Mouse (Mus musculus) urinary bladder, adult 18-20 months (tissue): ENCODE results near the gene Prpf6.

Source experiments
- DNase-seq, 2 experiments: peaks; one replicate each; pipeline ENCODE4 v3.0.0; 2022; ENCODE audit warnings: low spot score in 2 of 2, mixed read lengths in 2 of 2

The Prpf6 gene

DNA sequence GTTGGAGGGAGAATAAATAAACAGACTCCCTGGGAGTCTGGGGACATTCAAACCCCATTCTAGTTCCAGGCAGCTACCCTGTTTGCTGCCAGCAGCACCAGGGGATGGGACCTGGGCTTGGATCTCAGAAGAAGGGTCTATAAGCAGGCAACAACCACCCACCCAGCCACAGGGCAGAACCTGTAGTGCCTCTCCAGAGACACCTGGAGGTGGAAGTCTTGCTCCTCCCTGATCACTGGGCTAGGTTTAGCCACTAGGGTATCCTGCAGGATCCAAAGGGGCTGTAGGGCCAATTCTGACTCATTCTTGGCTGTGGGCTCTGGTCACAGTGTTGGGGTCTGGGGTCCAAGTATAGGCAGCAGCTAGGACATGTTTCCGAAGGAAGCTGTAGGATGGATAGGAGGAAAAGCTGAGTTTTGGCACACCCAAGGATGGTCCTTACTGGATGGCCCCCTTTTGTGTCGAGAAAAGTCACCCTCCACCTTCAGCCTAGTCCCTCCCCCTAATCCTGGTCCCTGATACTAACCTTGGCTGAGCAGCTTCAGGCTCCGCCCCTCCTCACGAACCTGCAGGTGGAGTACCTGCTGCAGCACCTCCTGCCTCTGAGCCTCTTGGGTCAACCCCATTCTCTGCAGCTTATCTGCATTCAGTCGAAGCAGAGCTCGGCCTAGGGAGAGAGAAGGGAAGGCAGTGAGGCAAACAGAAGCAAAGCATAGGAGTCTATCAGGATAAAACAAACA is 4.7 kb downstream of the Prpf6 start:
- no peak for DNase-seq

DNA sequence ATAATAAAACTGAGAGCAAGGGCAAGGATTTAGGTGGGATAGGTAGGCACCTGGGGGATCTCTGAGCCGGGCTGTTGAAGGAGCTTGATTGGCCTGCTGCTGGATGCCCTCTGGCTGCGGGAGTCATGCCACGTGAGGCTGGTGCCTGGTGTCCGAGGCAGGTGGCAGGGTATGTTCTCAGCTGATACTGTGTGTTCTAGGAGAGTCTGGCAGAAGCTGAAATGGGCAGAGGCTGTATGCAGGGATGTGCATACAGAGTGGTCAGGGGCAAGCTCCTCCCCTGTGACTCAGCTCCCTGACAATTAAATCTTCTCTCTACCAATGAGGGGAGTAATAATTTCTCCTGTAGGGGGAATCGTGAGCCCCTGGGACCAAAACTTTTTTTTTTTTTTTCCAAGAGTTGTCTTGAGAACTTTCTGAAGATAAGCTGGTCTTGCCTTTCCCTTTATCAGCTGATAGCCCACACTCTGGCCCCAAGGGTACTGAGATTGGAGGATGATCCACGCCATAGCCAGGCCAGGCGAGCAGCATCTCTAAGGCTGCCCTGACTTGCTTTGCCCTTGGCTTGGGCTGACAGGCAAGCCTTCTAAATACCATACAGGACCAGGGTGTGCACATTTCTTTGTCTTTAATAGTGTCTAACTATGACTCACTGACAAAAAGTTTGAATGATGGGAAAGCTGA is 5.9 kb downstream of the Prpf6 start:
- no peak for DNase-seq

DNA sequence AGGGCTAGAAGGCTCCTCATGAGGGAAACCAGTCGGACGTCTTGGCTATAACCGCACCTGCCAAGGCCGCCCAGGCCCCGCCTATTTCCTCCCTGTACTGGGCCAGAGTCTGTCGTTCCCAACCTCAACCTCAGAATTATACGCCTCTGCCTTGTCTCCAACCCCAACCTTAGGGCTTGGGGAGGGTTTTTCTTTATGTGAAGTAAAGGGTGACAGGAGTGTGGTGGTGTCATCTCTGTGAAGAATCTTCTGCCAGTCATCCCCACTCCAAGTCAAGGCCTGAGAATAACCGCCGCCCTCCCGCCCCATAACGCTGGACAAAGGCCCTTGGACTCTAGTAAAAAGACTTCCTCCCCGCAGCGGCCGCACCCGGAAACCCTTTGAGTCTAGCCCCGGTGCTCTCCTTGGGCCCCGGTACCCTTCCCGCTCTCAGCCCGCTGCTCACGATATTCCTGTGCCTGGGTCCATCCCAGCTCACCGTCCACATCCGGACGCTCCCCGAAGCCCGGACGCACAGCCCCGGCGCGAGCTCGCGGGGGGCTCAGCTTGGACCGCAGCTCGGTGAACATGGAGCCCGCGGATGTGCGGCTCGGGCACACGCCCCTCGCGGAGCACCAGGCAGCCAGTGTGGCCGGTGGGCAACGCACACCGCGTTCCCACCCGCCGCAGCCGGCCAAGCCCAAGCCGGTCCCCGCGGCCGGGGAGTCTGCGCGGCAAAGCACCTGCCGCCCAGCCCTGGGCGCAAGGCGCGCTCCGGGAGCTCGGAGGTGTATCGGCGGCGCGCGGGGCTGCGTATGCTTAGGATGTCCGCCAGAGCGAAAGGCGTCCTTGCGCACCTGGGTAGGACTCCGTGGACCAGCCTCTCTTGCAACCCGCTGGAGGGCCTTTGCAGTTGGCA is 7.0 kb downstream of the Prpf6 start, which contains the start of gene Samd10:
Gene Samd10, minus strand, starts transcription at position 759 of the 898 bp plus-strand sequence.
- DNase-seq = peak; percentile 49 to 65

DNA sequence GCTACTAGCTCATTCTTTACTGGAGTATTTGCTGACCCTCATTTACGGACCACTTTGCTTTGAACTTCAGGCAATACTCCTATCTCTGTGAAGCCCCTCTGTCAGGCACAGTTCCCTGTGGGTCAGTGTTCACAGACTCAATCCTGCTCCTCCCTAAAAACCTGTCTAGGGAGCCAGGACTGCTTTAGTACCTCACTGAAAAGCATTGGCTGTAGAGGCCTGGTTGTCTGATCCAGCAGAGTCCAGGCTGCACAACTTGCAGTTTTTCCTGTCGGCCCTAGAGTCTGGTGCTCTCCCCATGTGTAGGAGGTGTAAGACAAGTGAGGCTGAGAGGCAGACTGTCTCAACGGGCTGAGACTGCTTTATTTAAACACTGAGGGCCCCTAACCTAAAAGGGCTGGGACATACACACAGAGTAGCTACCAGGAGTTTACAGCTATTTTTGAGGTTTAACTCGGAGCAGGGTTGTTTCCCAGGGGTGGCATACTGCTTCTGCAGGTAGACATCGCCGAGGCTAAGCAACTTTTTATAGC is 8.6 kb downstream of the Prpf6 start:
- no peak for DNase-seq

DNA sequence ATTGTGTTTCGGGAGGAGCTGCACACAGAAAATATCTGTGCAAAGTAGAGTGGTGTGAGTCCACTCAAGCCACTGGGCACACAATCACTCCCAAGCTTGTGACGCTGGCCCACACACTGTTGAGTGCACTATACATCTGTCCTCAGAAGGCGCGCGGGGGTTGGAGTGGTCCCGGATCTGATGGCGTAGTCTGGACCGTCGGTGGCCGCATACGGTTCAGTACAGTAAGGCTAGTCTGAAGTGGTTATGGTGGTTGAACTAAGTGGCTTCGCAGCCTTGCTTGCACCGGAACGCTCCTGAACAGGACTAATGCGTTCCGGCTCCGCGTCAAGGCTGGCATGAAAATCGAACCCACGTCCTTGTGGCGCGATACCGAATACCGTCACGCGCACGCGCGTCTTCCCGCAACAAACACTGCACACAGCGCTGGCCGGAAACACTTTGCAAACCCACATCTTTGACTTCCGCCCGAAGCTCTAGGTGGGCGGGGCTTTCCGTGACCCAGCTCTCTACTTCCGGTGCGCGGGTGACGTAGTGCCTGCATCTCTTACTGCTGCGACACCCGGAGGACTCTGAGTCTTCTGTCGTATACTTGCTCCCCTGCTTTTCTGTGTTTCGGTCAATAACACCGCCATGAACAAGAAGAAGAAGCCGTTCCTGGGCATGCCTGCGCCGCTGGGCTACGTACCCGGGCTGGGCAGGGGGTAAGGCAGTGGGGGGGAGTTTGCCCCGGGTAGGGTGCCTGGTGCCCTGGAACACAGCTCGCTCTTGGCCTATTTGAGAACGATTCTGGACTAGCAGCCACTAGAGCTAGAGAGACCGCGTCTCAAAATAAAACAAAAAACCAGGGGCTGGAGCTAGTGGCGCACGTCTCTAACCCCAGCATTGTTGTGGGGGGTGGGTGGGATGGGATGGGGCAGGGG is 9.4 kb downstream of the Prpf6 start:
- peak; percentile 91 to 93 for DNase-seq

DNA sequence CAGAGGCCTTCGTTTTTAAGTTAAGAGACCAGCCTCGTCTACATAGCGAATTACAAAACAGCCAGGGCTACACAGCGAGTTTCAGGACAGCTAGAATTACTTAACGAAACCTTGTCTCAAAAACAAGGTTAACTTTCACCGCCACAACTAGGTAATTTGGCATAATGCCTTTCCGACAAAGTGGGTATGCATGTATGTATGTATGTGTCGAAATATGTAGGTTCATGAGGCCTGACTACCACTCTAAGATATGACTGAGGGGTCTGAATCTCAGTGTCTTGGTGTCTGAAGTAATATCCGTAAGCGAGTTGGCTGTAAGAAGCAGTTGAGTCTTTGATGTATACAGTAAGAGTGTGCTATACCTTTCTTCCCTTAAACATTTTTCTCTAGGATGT is 10.1 kb downstream of the Prpf6 start:
- no peak for DNase-seq

DNA sequence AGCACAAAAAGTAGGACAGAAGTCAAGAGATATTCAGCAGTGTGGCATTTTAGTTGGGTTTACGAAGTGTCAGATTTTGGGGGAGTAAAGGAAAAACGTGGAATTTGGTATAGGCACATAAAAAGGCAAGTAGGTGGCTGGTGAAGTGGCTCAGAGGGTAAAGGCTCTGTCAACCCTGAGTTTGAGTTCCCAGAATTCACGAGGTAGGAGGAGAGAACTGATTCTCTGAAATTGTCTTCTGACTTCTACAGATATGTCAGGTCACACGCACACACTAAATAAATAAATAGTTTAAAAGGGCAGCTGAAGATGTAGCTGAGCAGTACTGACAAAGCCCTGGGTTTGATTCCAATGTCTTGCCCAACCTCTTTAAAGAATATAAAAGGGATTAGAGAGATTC is 10.7 kb downstream of the Prpf6 start:
- DNase-seq = no peak

DNA sequence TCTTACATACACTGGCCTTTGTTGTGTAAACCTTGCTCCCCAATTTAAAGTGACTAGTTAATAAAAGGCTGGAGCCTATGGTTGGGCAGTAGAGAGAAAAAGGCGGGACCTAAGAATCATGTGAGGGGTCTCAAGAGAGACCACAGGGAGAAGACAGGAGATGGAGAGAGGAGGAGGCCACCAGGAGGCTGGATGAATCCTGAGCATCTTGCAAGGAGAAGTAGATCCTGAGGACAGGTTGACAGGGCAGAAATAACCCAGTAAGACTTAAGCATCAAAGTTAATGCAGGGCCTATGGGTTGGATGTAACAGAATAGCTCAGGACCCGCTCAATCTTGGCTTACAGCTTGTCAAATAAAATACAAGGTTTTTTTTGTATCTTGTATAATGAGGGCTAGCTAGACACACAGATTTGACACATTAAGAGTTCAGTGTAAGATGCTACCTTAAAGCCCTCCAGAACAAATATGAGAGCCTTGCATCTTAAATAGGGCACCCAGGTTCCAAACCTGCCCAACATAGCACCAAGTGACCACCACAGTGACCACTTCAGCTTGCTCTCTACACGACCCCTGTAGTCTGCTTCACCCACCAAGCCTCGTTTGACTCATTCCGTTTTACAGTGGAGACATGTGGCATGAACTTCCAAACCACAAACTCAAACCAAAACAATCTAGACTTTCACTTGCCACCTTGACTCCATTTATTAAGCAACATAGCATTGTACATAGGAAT is 27.3 kb downstream of the Prpf6 start:
- no peak for DNase-seq

DNA sequence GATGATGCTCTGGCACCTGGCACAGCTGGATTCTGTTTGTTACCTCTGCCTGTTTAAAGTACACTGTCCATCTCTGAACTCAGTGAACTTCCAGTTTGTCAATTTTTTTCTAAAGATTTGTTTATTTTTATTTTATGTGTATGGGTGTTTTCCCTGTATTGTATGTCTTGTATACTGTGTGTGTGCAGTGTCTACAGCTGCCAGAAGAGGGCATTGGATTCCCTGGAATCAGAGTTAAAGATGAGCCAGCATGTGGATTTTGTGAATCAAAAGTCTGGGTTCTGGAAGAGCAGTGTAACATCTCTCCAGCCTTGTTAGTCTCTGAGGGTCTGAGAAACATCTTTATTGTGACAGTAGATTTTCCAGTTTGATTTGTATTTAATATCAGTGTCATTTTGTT is 31.7 kb downstream of the Prpf6 start:
- no peak for DNase-seq

DNA sequence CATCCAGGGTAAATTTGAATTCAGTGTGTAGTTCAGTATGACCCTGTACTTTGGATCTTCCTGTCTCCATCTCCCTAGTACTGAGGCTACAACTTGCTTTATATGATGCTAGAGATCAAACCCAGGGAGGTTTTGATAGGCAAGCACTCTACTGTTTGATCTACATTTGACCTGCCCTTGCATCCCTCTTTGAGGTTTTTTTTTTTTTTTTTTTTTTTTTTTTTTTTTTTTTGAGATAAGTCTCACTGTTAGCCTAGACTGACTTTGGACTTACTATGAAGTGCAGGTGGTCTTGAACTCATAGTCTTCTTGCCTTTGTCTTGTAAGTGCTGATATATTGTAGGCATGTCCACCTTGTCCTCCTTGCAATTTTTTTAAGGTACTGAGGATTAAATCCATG is 36.8 kb downstream of the Prpf6 start:
- no peak for DNase-seq

DNA sequence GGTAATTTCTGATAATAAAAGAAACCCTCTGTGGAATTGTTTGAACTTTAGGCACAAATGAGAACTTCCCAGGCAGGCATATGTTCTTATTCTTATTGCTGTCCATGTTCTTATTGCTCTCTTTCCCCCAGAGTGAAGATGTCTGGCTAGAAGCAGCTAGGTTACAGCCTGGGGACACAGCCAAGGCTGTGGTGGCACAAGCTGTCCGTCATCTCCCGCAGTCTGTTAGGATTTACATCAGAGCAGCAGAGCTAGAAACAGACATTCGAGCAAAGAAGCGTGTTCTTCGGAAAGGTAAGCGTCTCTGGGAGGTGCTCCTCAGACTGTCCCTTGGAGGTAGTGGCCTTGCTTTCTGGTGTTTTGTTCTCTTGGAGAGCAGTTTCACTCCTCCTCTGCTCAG is 41.0 kb downstream of the Prpf6 start:
- DNase-seq = no peak

DNA sequence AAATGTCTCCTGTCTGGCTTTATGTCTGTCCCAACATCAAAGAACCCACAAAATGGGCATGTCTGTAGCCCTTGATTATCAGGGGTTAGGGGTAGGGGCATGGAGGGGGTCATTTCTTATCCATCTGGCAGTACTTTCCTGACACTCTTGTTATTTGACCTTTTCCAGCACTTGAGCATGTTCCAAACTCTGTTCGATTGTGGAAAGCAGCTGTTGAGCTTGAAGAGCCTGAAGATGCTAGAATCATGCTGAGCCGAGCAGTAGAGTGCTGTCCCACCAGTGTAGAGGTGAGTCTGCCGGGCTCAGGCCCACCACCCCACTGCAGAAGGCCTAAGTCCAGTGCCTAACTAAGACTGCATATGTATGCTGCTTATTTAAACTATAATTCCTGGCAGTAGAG is 44.2 kb downstream of the Prpf6 start:
- DNase-seq = no peak

DNA sequence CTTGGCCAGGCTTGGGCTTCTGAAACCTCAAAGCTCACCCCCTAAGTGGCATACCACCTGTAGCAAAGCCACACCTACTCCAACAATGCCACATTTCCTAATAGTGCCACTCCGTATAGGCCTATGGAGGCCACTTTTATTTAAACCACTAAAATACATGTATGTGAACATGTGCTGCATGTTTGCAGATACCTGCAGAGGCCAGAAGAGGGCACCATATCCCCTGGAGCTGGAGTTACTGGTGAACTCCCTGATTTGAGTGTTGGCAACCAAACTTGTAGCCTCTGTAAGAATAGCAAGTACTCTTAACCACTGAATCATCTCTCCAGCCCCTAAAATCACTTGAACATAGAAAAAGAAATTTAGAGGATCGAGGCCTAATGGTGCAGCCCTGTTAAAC is 52.7 kb downstream of the Prpf6 start:
- no peak for DNase-seq

DNA sequence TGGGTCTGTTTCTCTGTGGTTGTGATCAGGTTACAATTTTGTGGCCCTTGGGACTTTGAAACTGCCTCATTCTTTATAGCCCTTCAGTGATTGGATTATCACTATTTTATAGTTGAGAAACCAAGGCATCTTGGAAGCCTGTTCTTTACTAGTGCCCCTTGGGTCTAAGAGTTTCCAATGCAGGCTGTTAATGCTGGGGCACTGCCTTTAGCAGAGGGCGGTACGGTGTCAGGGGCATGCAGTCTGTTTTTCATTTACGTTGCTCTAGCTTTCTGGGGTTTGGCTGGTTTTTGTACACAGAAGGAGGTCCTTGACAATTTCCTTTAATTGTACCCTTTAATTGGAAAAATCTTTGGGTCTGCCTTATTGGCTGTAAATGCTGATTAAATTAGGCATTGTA is 54.0 kb downstream of the Prpf6 start:
- DNase-seq = no peak

DNA sequence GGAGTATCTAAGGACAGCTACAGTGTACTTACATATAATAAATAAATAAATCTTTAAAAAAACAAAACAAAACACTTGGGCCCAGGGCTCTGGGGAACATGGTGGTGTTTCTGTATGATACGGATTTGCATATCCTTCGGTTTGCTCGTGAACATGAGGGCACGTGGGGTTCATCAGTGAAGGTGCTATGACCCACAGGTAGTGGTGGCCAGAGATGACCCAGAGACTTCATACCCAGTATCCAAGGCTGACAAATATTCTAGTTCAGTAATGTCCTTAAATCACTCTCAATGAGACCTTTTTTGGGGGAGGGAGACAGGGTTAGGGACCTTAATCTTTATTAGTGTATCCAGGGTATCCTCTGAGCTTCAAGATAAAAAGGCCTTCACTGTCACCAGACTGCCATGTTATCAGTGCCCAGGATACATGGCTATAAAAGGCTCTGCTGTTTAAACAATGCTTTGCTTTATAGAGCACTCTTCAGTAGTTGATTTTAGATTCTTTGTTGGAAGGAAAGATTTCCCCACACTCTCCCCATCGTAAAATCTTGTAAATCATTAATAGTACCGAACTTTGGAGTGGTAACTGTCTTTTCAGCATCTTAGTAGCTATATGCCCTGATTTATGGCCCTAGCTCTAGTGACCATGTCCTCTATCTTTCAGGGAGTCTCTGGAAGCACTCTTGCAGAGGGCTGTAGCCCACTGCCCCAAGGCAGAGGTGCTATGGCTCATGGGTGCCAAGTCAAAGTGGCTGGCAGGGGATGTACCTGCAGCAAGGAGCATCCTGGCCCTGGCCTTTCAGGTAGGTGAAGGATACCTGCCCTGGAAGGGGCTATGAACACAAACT is 55.2 kb downstream of the Prpf6 start:
- DNase-seq = no peak

DNA sequence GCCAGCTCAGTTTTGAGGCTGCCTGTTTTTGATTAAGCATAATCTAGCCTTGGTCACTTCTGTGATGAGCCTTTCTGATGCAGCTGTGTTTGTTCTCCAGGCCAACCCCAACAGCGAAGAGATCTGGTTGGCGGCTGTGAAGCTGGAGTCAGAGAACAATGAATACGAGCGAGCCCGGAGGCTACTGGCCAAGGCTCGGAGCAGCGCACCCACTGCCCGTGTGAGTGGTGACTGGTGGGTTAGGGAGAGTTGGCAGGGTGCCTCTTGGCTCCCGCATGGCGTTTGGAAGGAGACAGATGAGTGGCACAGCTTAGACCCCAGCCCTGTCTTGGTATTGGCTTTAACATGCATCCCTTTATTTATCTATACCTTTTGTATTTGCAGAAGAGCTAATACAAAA is 57.3 kb downstream of the Prpf6 start:
- DNase-seq = no peak

DNA sequence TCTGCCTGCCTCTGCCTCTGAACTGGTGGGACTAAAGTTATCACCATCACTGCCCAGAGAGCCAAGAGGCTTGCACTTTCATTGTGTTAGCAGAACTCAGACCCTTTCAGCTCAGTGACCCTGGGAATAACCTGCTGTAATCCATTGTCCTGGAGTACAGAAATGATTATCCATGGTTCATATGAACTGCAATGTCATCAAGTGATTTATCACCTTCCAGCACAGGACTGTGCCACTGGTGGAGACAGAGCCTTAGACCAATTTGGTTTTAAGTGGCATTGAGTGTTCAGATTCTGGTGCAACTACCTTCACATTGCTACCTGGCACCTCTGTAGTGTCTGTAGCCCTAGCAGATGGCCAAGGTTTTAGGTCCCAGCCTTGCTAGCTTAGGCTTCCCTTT is 61.4 kb downstream of the Prpf6 start:
- DNase-seq = no peak

DNA sequence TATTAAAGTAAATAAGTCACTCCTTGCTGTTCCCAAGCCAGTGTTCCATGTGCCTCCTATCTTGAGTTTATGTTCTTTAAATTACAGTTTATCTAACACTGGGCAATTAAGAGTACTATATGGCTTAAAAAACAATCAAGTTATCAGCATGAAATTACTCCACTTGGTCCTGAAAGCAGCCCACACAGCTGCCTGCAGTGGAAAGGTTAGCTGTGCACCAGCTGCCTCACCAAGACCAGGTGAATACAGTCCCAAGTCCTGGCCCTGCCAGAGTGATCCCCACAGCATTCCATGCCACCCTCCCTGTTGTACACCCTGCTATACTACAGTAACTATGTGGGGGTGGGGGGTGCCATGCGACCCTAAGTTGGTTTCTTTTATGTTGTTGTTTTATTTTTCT is 61.9 kb downstream of the Prpf6 start:
- DNase-seq = no peak

DNA sequence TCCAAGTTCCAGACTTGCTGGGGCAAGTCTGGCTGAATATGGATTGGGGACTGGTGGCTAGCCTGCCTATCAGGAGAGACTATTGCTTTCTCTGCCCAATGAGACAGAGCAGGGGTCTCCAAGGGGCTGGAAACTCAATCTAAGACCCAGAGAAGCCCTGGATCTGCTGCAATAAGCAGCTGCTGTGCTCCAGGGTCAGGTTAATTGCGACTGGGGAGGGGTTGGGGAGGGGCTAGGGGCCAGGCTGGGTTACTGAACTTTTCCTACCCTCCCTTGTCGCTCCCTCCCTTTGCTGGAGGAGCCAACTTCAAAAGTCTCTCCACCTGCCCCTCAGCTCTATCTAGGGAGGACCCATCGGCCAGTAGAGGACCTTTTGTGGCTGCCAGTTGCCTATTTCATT is 65.1 kb downstream of the Prpf6 start, which contains the start of gene Gm29797:
Gene Gm29797, plus strand, starts transcription at position 301 of the 400 bp plus-strand sequence.
- no peak for DNase-seq
